Mouse (Mus musculus) erythroblast, embryonic 14.5 days (primary cell): ENCODE data around the gene Tti1.

Experiments used
- GATA1 ChIP-seq: IDR thresholded peaks from 2 replicates; pipeline ENCODE4 v1.6.1; 2012; ENCODE audit warnings: low read length, inconsistent platforms, mixed read lengths
- TAL1 ChIP-seq: IDR thresholded peaks from 3 replicates; pipeline ENCODE4 v1.6.1; 2012; ENCODE audit warnings: low read length, inconsistent platforms, mixed read lengths

- TF ChIP-seq GATA1 (no peak), TAL1 (no peak)
These were observed 42.6 kb downstream of the Tti1 start for GRCm38 (mm10) chr2:157985611-157986010.
